In genomic region chr13:12543880-12544568, GRCm38 (mm10) we compare ENCODE assay signal across 23 mouse cellular contexts. TPM values are rescaled to one million over a fixed set of nuclear protein-coding genes. Genes with fewer than 3 reads are reported as not detected.
DNase-seq lines count a peak whose midpoint lies in the region; ATAC-seq and TF ChIP-seq lines count a peak whose summit lies in the region.
"Had no signal": no experiment of that assay in that cellular context is flagged by ENCODE, and none has a peak within 500 bp of the region (broad histone marks: within the 10 kb centered on the region; RNA-seq: fewer than 3 reads in every experiment).

No protein-coding gene starts in this region.

- TF ChIP-seq EP300 in liver, postnatal 0 days (IDR thresholded peaks at IDR 0.05; ENCODE audit: low read depth): no peak

- 0 out of 2 replicates have a peak, but pooled peaks cover 4% of the 10 kb centered on the region for H3K27me3 ChIP-seq in intestine, embryonic 16.5 days (replicated peaks; ENCODE audit: control insufficient read depth, insufficient read depth, low read length)
- no peaks in the 10 kb centered on the region; the same call in 1 of the 2 replicates for H3K27me3 ChIP-seq in liver, embryonic 12.5 days (replicated peaks)
- no peaks in the 10 kb centered on the region for H3K27me3 ChIP-seq in liver, postnatal 0 days (ENCODE audit: insufficient read depth, low read length)
- no peaks in the 10 kb centered on the region for H3K27me3 ChIP-seq in stomach, embryonic 16.5 days (ENCODE audit: control insufficient read depth, insufficient read depth, low read length)
- H3K27me3 ChIP-seq: CH12.LX had no signal

- H3K36me3 ChIP-seq in intestine, embryonic 16.5 days (ENCODE audit: control insufficient read depth, insufficient read depth, low read length): no peaks in the 10 kb centered on the region
- H3K36me3 ChIP-seq in liver, embryonic 12.5 days: no peaks in the 10 kb centered on the region
- no peaks in the 10 kb centered on the region for H3K36me3 ChIP-seq in liver, postnatal 0 days (replicated peaks; ENCODE audit: insufficient read depth, low read length)
- no peaks in the 10 kb centered on the region for H3K36me3 ChIP-seq in stomach, embryonic 16.5 days (ENCODE audit: control insufficient read depth, insufficient read depth, low read length)
- H3K36me3 ChIP-seq: embryonic facial prominence, embryonic 12.5 days; forebrain, embryonic 15.5 days; heart, embryonic 15.5 days; hindbrain, embryonic 13.5 days had no signal

- peak overlapping the region; percentile 51 for H3K27ac ChIP-seq in intestine, embryonic 16.5 days (ENCODE audit: low read length)
- no peak overlapping the region for H3K27ac ChIP-seq in liver, embryonic 12.5 days
- peak overlapping the region; percentile 62 for H3K27ac ChIP-seq in liver, postnatal 0 days (ENCODE audit: low read depth)
- H3K27ac ChIP-seq in stomach, embryonic 16.5 days (ENCODE audit: low read length): peak overlapping the region; percentile 12; the same call in 1 of the 2 replicates
- H3K27ac ChIP-seq: embryonic facial prominence, embryonic 12.5 days; heart, embryonic 15.5 days; hindbrain, embryonic 13.5 days had no signal

- no peak overlapping the region for H3K4me3 ChIP-seq in intestine, embryonic 16.5 days (ENCODE audit: low read length)
- no peak overlapping the region for H3K4me3 ChIP-seq in liver, embryonic 12.5 days
- H3K4me3 ChIP-seq in liver, postnatal 0 days (ENCODE audit: low read depth, low read length): no peak overlapping the region
- H3K4me3 ChIP-seq in stomach, embryonic 16.5 days (replicated peaks; ENCODE audit: low read length): no peak overlapping the region
- H3K4me3 ChIP-seq: embryonic facial prominence, embryonic 12.5 days; forebrain, embryonic 15.5 days; heart, embryonic 15.5 days; hindbrain, embryonic 13.5 days had no signal

- peak; percentile 90 for ATAC-seq in intestine, embryonic 16.5 days
- peak; percentile 24; the same call in 1 of the 2 replicates for ATAC-seq in liver, embryonic 12.5 days
- ATAC-seq in liver, postnatal 0 days: peak; percentile 90
- ATAC-seq in stomach, embryonic 16.5 days (ENCODE audit: insufficient read depth, low FRiP score): peak; percentile 78
- ATAC-seq: activated CD4-positive, CD25-positive, alpha-beta regulatory T cell, adult 4 months; Patski had no signal

- WGBS in intestine, embryonic 16.5 days: 65% methylated on average over 8 of the region's 8 CpGs
- WGBS in liver, embryonic 12.5 days (ENCODE audit: insufficient replicate concordance): 68% methylated on average over 8 of the region's 8 CpGs
- 71% methylated on average over 8 of the region's 8 CpGs for WGBS in liver, postnatal 0 days (ENCODE audit: insufficient replicate concordance)
- 58% methylated on average over 8 of the region's 8 CpGs for WGBS in stomach, embryonic 16.5 days

- no peak overlapping the region for H3K9ac ChIP-seq in intestine, embryonic 16.5 days (ENCODE audit: low read depth, low read length)
- no peak overlapping the region for H3K9ac ChIP-seq in liver, embryonic 12.5 days
- H3K9ac ChIP-seq in liver, postnatal 0 days (replicated peaks): no peak overlapping the region
- no peak overlapping the region for H3K9ac ChIP-seq in stomach, embryonic 16.5 days (ENCODE audit: low read length)
- H3K9ac ChIP-seq: embryonic facial prominence, embryonic 12.5 days; forebrain, embryonic 15.5 days; heart, embryonic 15.5 days; hindbrain, embryonic 13.5 days had no signal

- no peak overlapping the region for H3K4me2 ChIP-seq in intestine, embryonic 16.5 days (ENCODE audit: low read depth, low read length)
- no peak overlapping the region for H3K4me2 ChIP-seq in liver, embryonic 12.5 days
- H3K4me2 ChIP-seq in liver, postnatal 0 days (ENCODE audit: low read depth, low read length): no peak overlapping the region
- H3K4me2 ChIP-seq in stomach, embryonic 16.5 days (ENCODE audit: low read depth, low read length): no peak overlapping the region
- H3K4me2 ChIP-seq: embryonic facial prominence, embryonic 12.5 days; forebrain, embryonic 15.5 days; heart, embryonic 11.5 days; heart, embryonic 15.5 days; hindbrain, embryonic 13.5 days had no signal

- H3K4me1 ChIP-seq in intestine, embryonic 16.5 days (ENCODE audit: control insufficient read depth, insufficient read depth, low read length): peaks cover 11% of the 10 kb centered on the region
- H3K4me1 ChIP-seq in liver, embryonic 12.5 days: peaks cover 7% of the 10 kb centered on the region; the same call in 1 of the 2 replicates
- H3K4me1 ChIP-seq in liver, postnatal 0 days (ENCODE audit: insufficient read depth): peaks cover 14% of the 10 kb centered on the region
- H3K4me1 ChIP-seq in stomach, embryonic 16.5 days (ENCODE audit: control insufficient read depth, insufficient read depth, low read length): peaks cover 13% of the 10 kb centered on the region

- peak; percentile 41 for DNase-seq in liver, postnatal 0 days
- no peak for DNase-seq in adrenal gland, adult 8-10 months
- DNase-seq in heart, adult 8-10 months (ENCODE audit: low spot score): no peak
- DNase-seq in kidney, postnatal 4 days: no peak
- DNase-seq in left cerebral cortex, adult 8-10 months (ENCODE audit: low spot score in 2 of 2): no peak
- DNase-seq: adrenal gland, postnatal 36 days; cerebellum, adult 11 months; cerebellum, adult 8-10 months; cerebellum, postnatal 25 days; heart, adult 18-20 months; heart, postnatal 14 days had no signal

- TF ChIP-seq CTCF in liver, postnatal 0 days (IDR thresholded peaks at IDR 0.05; ENCODE audit: low read depth): no peak

- H3K9me3 ChIP-seq in intestine, embryonic 16.5 days (ENCODE audit: control insufficient read depth, low read length): no peaks in the 10 kb centered on the region
- H3K9me3 ChIP-seq in liver, embryonic 12.5 days (replicated peaks): no peaks in the 10 kb centered on the region
- H3K9me3 ChIP-seq in liver, postnatal 0 days (ENCODE audit: low read length): no peaks in the 10 kb centered on the region
- no peaks in the 10 kb centered on the region for H3K9me3 ChIP-seq in stomach, embryonic 16.5 days (replicated peaks; ENCODE audit: control insufficient read depth, low read length)
- H3K9me3 ChIP-seq: embryonic facial prominence, embryonic 12.5 days; forebrain, embryonic 15.5 days; heart, embryonic 15.5 days; hindbrain, embryonic 13.5 days had no signal

RNA-seq across cellular contexts. Expression of gene Ero1lb, which starts 21.6 kb away (rescaled TPM):
- 8.0 and 9.9 TPM in 2 replicates for polyA plus RNA-seq in intestine, embryonic 16.5 days (2015; fragmentation: Nextera tagmentation; extraction: Ambion mirVana)
- 2.1 TPM in 2 replicates for polyA plus RNA-seq in liver, embryonic 12.5 days (2016; fragmentation: Nextera tagmentation; extraction: Ambion mirVana)
- 5.6 and 6.8 TPM in 2 replicates for polyA plus RNA-seq in liver, postnatal 0 days (2015; fragmentation: Nextera tagmentation; extraction: Ambion mirVana)
- 16.3 and 17.0 TPM in 2 replicates for polyA plus RNA-seq in stomach, embryonic 16.5 days (2015; fragmentation: Nextera tagmentation; extraction: Ambion mirVana)
- 10 to 100 TPM; 17.7 to 24.2 (median 21.4) TPM for total RNA-seq in adrenal gland, adult 8-10 months (2022)
- total RNA-seq in heart, adult 8-10 months (2022): 1 to 10 TPM; 1.6 to 2.7 (median 2.4) TPM
- 10 to 100 TPM; 11.5 to 12.5 (median 12.2) TPM for total RNA-seq in left cerebral cortex, adult 8-10 months (2022)

RNA-seq across cellular contexts. Expression of gene Edaradd, which starts 23.8 kb away (rescaled TPM):
- polyA plus RNA-seq in intestine, embryonic 16.5 days (2015; fragmentation: Nextera tagmentation; extraction: Ambion mirVana): 1.7 TPM in 2 replicates
- polyA plus RNA-seq in liver, embryonic 12.5 days (2016; fragmentation: Nextera tagmentation; extraction: Ambion mirVana): 0.08 and 0.24 TPM in 2 replicates
- polyA plus RNA-seq in liver, postnatal 0 days (2015; fragmentation: Nextera tagmentation; extraction: Ambion mirVana): 0.33 and 0.38 TPM in 2 replicates
- 5.8 and 6.1 TPM in 2 replicates for polyA plus RNA-seq in stomach, embryonic 16.5 days (2015; fragmentation: Nextera tagmentation; extraction: Ambion mirVana)
- under 1 TPM; 0.06 to 0.24 (median 0.08) TPM for total RNA-seq in adrenal gland, adult 8-10 months (2022)
- total RNA-seq in heart, adult 8-10 months (2022): under 1 TPM in 1 of 4 experiments, not detected in 3; 0.16 TPM
- total RNA-seq in left cerebral cortex, adult 8-10 months (2022): under 1 TPM in 3 of 4 experiments, not detected in 1; 0.13 to 0.28 (median 0.14) TPM
- total RNA-seq: gastrocnemius, adult 8-10 months had no signal
- polyA plus RNA-seq: Patski had no signal

Comparison
In these comparisons a context has a peak if more than half of its experiments do, and no peak if none do; other contexts are left out.
1. ATAC-seq: peak in every context shown above with its lines; median percentile 90 in intestine, embryonic 16.5 days; 90 in liver, postnatal 0 days; 78 in stomach, embryonic 16.5 days; 24 in liver, embryonic 12.5 days.